Mouse (Mus musculus): Measurements from ENCODE around the gene 4932411N23Rik. TPM values are rescaled to one million over a fixed set of nuclear protein-coding genes. Genes with fewer than 3 reads are reported as not detected.

4932411N23Rik gene
- total and polyA plus RNA-seq, 3 experiments, result not detected

Other genes with a start within 250 kb of the 4932411N23Rik start
- gene Gm382, start 224.1 kb upstream of the 4932411N23Rik start, total RNA-seq (2012; rRNA removed), result not detected in 2 replicates
- gene Gm382, start 224.1 kb upstream of the 4932411N23Rik start, total RNA-seq (2014; rRNA removed), result not detected in 2 replicates
- not detected in 2 replicates for gene Gm382, start 224.1 kb upstream of the 4932411N23Rik start, polyA plus RNA-seq (2012; ENCODE audit: insufficient read length, low read depth)

Data from CH12.LX (cell line).